Mouse (Mus musculus) lung, postnatal 0 days (tissue): Measurements from ENCODE around the gene Hes3.

Experiments
- CTCF ChIP-seq: IDR thresholded peaks from 2 replicates; pipeline ENCODE4 v1.5.1; 2016; ENCODE audit warnings: antibody characterized with exemption, mild to moderate bottlenecking
- EP300 ChIP-seq: IDR thresholded peaks from 2 replicates; pipeline ENCODE4 v1.6.1; 2016; ENCODE audit warnings: antibody characterized with exemption, mild to moderate bottlenecking, control low read depth

DNA sequence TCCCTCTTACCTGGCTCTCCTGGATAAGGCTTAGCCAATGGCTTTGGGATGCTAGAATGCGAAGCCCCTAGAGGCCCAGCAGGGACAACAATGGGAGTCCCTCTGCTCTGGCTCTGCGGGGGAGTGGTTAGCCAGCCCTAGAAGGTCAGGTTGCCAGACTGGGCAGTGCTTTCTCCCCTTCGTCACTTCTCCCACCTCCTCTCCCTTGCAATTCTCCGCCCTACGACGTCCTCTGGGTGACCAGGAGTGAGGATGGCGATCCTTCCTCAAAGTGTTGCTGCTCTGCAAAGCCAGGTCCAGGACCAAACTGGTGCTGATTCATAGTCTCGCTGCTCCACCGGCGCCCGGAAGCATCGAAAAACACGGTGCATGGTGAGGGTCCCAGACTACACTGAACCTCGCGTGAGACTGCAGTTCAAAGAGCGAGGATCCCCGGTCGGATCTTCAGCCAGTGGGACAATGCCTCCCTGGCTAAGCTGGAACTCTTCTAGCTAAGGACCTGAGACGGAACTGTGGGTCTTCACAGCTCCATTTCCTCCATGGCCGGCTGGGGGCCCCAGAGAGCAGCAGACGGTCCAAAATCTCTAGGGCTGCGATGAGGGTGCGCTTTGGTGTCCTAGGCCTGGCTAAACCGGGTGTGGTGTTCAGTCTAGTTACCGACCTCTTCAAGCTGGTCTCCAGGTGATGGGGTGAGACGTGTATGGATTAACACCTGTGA is 27.2 kb upstream of the Hes3 start, which contains the start of gene Rnf207:
- TF ChIP-seq EP300 (no peak), CTCF (peak; percentile 72)
